Mouse (Mus musculus) spleen, postnatal 10 days (tissue): ENCODE results near the gene Epha6.

ENCODE experiments used
- DNase-seq, 2 experiments: peaks; one replicate each; pipeline ENCODE4 v3.0.0; 2021 to 2022; ENCODE audit warnings: low spot score in 2 of 2

Epha6 gene

DNA sequence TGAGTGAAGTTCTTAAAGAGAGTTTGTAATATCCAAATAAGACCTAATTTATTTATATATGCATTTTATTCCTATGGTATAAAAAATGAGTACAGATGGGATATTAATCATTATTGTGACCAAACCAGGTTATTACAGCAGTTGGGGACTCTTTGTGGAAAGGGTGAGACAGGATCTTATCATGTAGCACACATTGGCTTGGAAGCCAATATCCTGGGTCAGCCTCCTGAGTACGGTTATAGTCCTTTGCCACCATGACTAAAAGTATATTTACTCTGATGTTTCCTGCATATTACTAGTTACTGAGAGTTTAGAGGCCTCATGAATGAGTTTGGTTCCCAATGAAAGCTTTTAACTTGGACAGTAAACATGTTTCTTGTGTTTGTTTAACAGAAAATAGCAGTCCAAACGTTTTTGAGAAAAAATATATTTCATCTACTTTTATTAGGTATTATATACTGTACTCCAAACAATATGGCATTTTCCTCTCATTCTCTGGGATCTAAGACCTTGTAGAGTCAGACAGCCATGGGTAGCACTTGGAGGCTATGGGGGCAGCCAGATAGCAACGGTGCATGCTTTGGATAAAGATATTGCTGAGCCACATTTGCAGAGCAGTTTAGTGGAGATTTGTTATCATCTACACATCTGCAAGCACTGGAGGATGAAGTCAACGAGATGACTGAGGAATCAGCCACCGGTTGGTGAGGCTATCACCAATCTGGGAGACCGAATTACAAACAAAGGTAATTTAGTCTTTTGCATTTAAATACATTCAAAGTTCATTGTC is 340.4 kb downstream of the Epha6 start:
- DNase-seq, result no peak

DNA sequence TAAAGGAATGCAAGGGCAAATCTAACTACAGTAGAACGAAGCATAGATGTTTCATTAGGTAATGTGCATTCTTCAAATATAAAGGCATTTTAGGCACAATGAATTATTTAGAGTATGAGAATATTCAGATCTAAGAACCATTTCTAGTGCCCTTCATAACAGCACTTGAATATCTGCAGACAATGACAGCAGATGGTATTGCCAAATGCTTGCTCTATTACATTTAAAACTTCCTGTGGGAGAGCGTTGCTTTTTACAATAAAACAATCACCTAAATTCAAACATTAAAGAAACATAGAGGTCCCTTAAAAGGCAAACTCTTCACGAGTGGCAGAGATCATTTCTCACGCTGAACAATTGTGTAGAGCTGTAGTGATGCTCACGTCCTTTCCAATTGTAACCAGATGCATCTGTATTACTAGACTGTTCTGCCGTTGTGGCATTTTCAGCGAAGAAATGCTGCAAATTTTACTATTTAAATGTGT is 347.1 kb downstream of the Epha6 start:
- no peak for DNase-seq

DNA sequence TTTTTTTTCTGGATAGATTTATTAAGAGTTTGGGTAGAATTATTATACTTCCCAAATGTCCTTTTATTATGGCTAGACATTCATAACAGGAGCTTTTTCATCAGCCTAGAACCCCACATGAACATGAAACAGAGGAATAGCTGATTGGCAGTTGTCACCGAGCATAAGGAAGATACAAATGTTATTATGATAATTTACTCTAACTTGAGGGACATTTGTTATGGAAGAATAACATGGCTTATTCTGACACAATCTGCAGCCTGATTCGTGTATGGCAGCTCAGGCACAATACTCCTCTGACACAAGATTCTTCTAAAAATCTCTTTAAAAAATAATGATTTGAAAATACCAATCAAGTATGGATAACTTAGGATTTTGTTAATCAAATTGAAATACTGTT is 347.7 kb downstream of the Epha6 start:
- no peak for DNase-seq

DNA sequence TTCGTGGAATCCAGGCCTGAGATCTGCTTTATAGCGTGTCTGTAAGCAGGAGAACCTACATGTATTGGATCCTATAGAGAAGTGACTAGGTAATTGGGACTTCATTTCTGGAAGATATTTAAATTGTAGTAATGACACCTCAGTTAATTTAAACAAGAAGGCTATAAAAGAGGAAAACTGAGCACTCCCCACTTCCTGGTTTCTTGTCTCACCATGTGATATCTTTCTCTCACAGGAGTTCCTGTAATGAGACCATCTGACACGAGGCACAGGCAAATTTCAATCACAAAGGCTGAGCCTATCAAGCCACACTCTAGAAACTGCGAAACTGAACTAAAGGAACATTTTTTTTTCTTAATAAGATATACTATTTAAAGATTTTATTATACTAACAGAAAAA is 348.3 kb downstream of the Epha6 start:
- no peak for DNase-seq

- no peak for DNase-seq
Observed at GRCm38 (mm10) chr16:60239356-60240190, 365.8 kb downstream of the Epha6 start.

- DNase-seq, result no peak
Observed at GRCm38 (mm10) chr16:60233985-60234766, 371.2 kb downstream of the Epha6 start.

GRCm38 (mm10) chr16:60232982-60233381 is 372.3 kb downstream of the Epha6 start:
- DNase-seq, result no peak

DNA sequence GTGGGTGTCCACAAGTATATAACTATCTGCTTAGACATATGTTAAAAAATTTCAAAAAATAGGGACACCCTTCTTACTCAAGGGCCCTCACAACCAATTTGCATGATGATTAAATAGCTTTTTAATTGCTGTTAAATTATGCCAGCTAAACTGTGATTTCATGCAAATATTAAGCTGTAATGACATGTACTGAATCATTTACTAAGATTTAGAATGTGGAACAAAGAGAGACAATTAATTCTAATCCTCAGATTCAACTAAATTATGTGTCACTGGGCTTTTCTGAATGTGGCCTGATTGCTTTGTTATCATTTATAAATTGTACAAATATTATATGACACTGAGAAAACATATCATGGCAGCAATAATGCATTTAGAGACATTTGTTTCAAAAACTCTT is 396.2 kb downstream of the Epha6 start:
- DNase-seq, result no peak

DNA sequence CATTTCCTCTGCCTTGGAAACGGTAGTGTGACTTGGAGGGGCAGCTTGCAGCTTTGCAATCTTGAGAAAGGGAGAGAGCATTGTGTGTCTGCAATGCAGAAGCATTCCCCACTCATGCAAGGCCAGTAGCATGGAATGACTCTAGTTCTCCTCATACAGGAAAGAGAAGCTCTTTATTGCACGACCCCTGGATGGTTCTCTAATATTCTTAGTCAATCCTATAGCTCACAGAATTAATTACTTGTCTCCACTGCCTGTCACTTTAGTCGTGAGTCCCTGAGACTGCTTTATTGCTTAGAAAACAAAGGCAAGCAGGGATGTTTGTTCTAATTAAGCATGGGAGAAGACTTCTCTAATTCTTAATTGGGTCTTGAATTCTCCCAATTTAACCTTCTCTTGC is 429.8 kb downstream of the Epha6 start:
- DNase-seq, result no peak

- DNase-seq, result no peak
Observed at GRCm38 (mm10) chr16:60152439-60152838, 452.9 kb downstream of the Epha6 start.

DNA sequence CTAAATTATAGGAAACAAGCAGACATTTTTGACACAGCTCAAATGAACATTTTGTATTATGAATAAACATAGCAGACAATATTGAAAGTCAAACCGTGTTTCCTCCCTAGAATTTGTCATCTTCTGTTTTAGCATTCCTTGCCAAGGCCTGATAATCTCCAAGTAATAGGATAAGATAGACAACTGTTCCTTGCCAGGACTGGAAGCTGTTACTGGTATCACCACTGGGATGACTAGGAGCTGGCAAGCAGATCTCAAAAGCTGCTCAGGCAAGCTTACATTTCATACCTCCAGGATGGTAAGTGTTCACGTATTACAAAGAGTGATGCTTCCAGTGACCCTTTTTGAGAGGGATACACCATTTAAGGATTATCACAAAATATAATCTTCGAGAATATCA is 461.0 kb downstream of the Epha6 start:
- no peak for DNase-seq

DNA sequence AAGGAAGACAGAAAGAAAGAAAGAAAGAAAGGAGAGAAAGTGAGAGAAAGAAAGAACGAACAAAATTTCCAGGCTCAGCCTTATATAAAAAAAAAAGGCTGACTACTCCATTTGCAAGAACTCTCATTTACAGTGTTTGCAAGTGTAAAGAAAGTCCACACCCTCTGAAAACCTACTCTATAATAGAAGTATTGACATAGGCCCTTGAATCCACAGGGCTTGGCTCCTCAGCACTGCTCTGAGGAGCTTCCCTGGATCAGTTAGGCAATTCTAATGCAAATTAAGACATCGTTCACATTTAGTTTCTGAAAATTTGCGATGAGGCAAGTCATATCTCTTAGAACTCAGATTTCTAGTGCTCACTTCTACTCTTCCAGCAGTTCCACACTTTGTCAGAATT is 483.9 kb downstream of the Epha6 start:
- no peak for DNase-seq

DNA sequence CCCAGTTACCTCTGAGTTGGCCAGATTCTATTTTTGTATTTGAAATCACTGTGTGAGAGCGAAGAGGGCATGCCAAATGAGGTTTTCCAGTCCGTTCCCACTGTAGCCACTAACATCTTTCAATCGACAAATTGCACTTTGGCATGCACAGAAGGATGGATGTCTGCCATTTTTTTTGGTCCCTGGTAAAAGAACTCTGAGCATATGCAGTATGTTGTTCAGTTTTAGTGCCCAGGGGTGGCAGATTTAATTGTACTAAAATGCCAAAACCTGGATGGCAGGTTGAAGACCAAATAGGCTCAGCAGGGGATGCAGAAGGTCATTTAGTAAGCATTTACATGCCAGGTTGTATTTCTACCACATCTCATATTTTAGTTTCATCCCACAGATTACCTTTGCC is 503.1 kb downstream of the Epha6 start:
- no peak for DNase-seq

DNA sequence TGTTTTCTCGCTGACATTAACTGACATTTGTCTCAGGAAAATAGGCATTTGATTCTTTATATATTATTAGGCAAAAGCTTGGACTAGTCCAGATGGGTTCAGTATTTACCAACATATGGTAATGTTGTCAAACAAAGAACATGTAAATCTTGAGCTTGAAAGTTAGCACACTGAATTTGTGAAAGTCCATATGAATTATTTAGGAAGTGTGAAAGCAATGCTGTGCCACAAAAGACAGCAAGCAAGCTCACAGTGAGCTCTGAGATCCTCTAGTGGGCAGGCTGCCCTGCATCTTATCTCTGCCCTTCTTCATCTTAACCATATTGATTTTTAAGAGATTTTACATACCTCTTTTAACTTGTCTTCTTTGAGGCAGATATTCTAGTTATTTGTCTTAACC is 510.0 kb downstream of the Epha6 start:
- no peak for DNase-seq

- DNase-seq, result no peak
Observed at GRCm38 (mm10) chr16:60086976-60087375, 518.4 kb downstream of the Epha6 start.

DNA sequence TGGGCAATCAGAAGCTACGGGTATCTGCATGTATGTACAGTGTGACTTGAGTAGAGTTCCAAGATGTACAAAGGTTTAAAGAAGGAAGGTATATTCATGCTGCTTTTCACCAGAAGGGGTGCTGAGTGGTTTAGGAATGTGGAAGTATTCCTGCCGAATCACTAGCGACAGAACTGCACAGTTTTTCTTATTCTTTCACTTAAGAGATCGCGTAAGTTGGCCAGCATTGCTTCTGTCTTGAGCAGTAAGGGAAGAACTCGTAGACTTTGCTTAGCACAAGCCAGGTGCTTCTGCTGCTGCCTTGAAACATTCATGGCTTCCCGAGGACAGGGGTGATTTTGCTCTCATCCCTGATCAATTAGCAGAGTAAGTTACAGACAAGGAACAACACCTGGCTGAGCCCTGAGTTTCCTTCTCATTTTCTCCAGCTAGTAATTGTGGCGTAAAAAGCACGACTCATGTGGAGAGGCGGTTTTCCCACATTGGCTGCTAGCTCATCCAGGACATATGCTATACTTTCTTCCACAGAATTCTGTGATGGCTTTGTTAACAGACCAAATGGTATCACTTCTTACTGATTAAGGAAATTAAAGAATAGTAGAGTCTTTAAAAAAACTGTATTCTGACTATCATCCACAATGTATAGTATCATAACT is 534.7 kb downstream of the Epha6 start:
- DNase-seq, result no peak

DNA sequence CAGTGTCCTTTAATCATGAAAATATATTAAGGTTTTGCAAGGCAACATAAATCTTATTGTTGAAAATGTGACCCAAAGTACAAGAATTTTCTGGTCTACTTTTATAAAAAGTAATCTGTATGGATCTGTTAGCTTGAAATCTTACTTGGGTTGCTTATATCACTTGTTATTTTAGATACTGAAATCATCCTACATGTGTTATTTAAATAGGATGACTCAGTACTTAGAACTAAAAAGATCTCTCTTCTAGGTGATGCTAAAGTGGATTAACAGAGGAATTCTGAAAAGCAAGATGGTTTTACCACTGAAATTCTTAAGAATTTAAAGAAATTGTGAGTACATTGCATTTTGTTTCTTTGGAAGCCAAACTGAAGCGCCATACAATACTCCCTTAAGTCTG is 561.5 kb downstream of the Epha6 start:
- DNase-seq, result no peak

DNA sequence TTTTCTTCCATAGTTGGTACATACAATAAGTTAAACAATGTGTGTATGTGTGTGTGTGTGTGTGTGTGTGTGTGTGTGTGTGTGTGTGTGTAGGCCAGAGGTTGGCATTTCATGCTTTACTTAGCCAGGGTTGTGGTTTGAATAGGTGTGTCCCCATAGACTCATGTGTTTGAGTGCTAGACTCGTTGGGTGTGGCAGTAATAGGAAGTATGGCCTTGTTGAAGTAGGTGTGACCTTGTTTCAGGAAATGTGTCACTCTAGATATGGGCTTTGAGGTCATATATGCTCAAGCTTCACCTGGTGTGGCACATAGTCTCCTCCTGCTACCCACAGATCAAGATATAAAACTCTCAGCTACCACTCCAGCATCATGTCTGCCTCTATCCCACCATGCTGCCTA is 577.0 kb downstream of the Epha6 start:
- DNase-seq, result no peak

- no peak for DNase-seq
Observed at GRCm38 (mm10) chr16:60006857-60007568, 598.3 kb downstream of the Epha6 start.

- DNase-seq, result no peak
Observed at GRCm38 (mm10) chr16:59969816-59970215, 635.5 kb downstream of the Epha6 start.

GRCm38 (mm10) chr16:59955731-59956130 is 649.6 kb downstream of the Epha6 start:
- DNase-seq, result no peak
